Mouse (Mus musculus) megakaryocyte, embryonic 14.5 days (primary cell): ENCODE data around the gene Ppp1r27.

Source experiments
- FLI1 ChIP-seq: IDR thresholded peaks from 2 replicates; pipeline ENCODE4 v1.6.1; 2012; ENCODE audit warnings: low read length, inconsistent platforms, mixed read lengths
- GATA1 ChIP-seq: IDR thresholded peaks from 3 replicates; pipeline ENCODE4 v1.6.1; 2012; ENCODE audit warnings: mixed read lengths, low read length, inconsistent platforms, borderline replicate concordance

DNA sequence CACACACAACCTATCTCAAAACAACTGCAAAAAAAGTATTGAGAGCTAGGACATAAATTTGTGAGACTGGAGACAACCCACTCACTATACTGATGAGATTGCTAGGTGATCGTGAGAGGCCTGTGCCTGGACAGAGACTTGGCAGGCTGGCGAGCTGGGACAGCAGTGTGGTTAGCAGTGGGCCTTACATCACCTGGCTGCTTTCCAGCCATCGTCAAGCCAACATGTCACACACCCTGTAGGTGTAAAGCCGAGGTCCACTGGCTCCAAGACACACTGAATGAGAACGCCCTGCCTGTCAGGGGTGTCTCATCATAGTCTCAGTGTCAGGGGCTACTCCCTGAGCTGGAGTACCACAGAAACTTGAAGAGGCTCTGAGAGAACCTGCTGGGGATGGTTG is 1.8 kb upstream of the Ppp1r27 start:
- TF ChIP-seq GATA1 (no peak), FLI1 (no peak)
